8 mouse cellular contexts compared by ENCODE assay signal in the genomic region with DNA sequence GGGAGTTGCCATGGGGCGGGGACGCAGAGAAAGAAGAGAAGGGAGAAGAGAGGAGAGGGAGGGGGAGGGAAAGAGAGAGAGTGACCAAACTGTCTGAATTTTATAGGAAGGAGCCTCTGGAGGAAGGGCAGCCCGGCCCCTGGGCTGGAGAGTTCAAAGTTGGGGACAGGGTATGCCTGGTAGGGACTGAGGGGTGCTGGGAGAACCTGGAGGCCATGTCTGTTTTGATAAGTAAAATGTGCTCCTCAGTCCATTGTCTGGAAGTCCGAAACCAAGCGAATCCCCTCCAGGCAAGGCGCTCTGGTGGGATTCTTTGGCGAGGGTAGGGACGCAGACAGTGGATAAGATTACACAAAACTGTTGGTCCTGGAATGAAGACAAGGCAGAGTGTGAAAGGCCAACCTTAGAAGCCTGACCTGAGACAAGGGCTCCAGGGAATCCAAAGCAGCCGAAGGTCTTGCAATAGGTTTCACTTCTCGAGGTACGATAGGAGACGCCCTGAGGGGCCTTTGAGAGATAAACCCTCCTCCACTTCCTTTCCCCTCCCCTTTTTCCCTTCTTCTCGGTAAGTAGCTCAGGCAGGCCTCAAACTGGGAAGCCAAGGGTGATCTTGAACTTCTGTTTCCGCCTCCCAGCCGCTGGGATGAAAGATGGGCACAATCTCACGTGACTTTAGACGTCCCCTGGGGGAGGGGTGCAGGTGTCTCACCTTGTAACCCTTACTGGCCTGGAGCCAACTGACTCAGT. TPM values are rescaled to one million over a fixed set of nuclear protein-coding genes. Genes with fewer than 3 reads are reported as not detected.
DNase-seq lines count a peak whose midpoint lies in the region; ATAC-seq and TF ChIP-seq lines count a peak whose summit lies in the region.

No protein-coding gene starts in this region.

- 17% methylated on average over 17 of the region's 17 CpGs for WGBS in forebrain, embryonic 10.5 days
- WGBS in limb, embryonic 15.5 days: 22% methylated on average over 17 of the region's 17 CpGs
- 56% methylated on average over 17 of the region's 17 CpGs for WGBS in olfactory bulb, adult 2 months

- peak overlapping the region; percentile 80 for H3K27ac ChIP-seq in forebrain, embryonic 10.5 days
- no peak overlapping the region for H3K27ac ChIP-seq in limb, embryonic 15.5 days
- no peak overlapping the region for H3K27ac ChIP-seq in olfactory bulb, adult 2 months (ENCODE audit: insufficient read depth, low read depth, low read length)

- peak; percentile 61 for DNase-seq in testis, postnatal 10 days (ENCODE audit: low spot score)
- no peak for DNase-seq in testis, postnatal 14 days (ENCODE audit: low spot score)
- no peak for DNase-seq in forebrain, embryonic 10.5 days (ENCODE audit: extremely low spot score, low spot score)
- no peak for DNase-seq in frontal cortex, postnatal 14 days (ENCODE audit: low spot score in 2 of 2)
- DNase-seq in lung, adult 18-20 months: no peak

- H3K9me3 ChIP-seq in forebrain, embryonic 10.5 days: no peaks in the 10 kb centered on the region
- H3K9me3 ChIP-seq in limb, embryonic 15.5 days: no peaks in the 10 kb centered on the region

- TF ChIP-seq POLR2A in olfactory bulb, adult 2 months (IDR thresholded peaks at IDR 0.05; ENCODE audit: insufficient read depth, low read depth, low read length): no peak

- 0 out of 2 replicates have a peak, but pooled peaks have one; percentile 35 for ATAC-seq in limb, embryonic 15.5 days (ENCODE audit: insufficient number of reproducible peaks, low FRiP score, low TSS enrichment, low read depth)
- no peak for ATAC-seq in activated CD4-positive, CD25-positive, alpha-beta regulatory T cell, adult 4 months

- peak overlapping the region; percentile 36 for H3K4me3 ChIP-seq in forebrain, embryonic 10.5 days
- H3K4me3 ChIP-seq in limb, embryonic 15.5 days: no peak overlapping the region
- H3K4me3 ChIP-seq in olfactory bulb, adult 2 months (ENCODE audit: insufficient read depth, low read depth, low read length): no peak overlapping the region

- peak overlapping the region; percentile 30 for H3K4me2 ChIP-seq in limb, embryonic 15.5 days

- H3K4me1 ChIP-seq in forebrain, embryonic 10.5 days: peaks cover 24% of the 10 kb centered on the region
- H3K4me1 ChIP-seq in limb, embryonic 15.5 days: peaks cover 17% of the 10 kb centered on the region
- peaks cover 3% of the 10 kb centered on the region; the same call in 1 of the 2 replicates for H3K4me1 ChIP-seq in olfactory bulb, adult 2 months (ENCODE audit: control insufficient read depth, insufficient read depth, low read length)

- peaks cover 51% of the 10 kb centered on the region for H3K27me3 ChIP-seq in forebrain, embryonic 10.5 days (ENCODE audit: poor library complexity, severe bottlenecking)
- H3K27me3 ChIP-seq in limb, embryonic 15.5 days: peaks cover 1% of the 10 kb centered on the region; the same call in 1 of the 2 replicates

- H3K9ac ChIP-seq in limb, embryonic 15.5 days: no peak overlapping the region

- TF ChIP-seq CTCF in olfactory bulb, adult 2 months (IDR thresholded peaks at IDR 0.05; ENCODE audit: insufficient read depth, low read depth, low read length): peak; percentile 1; the same call in 1 of the 2 replicates

- H3K36me3 ChIP-seq in forebrain, embryonic 10.5 days (replicated peaks): no peaks in the 10 kb centered on the region
- H3K36me3 ChIP-seq in limb, embryonic 15.5 days: no peaks in the 10 kb centered on the region

RNA-seq across cellular contexts. Expression of a gene that starts 6.6 kb away (rescaled TPM):
- 2.5 and 3.1 TPM in 2 replicates for polyA plus RNA-seq in forebrain, embryonic 10.5 days (2016; fragmentation: Nextera tagmentation; extraction: Ambion mirVana)
- 21.7 and 24.8 TPM in 2 replicates for polyA plus RNA-seq in limb, embryonic 15.5 days (2015; fragmentation: Nextera tagmentation; extraction: Ambion mirVana)
- polyA plus RNA-seq in olfactory bulb, adult 2 months (2012; ENCODE audit: insufficient read depth, insufficient read length, low replicate concordance, missing spikeins): not detected in 2 replicates
- polyA plus RNA-seq in activated CD4-positive, CD25-positive, alpha-beta regulatory T cell, adult 4 months (2017; shearing (Covaris generic)): under 1 TPM; 0.15 to 0.29 TPM

RNA-seq across cellular contexts. Expression of a gene that starts 42.6 kb away (rescaled TPM):
- polyA plus RNA-seq in forebrain, embryonic 10.5 days (2016; fragmentation: Nextera tagmentation; extraction: Ambion mirVana): not detected in 2 replicates
- polyA plus RNA-seq in limb, embryonic 15.5 days (2015; fragmentation: Nextera tagmentation; extraction: Ambion mirVana): not detected in 2 replicates
- not detected in 2 replicates for polyA plus RNA-seq in olfactory bulb, adult 2 months (2012; ENCODE audit: insufficient read depth, insufficient read length, low replicate concordance, missing spikeins)
- polyA plus RNA-seq in activated CD4-positive, CD25-positive, alpha-beta regulatory T cell, adult 4 months (2017; shearing (Covaris generic)): not detected

RNA-seq across cellular contexts. Expression of a gene that starts 47.9 kb away (rescaled TPM):
- polyA plus RNA-seq in forebrain, embryonic 10.5 days (2016; fragmentation: Nextera tagmentation; extraction: Ambion mirVana): 11.7 and 14.3 TPM in 2 replicates
- 6.3 and 7.1 TPM in 2 replicates for polyA plus RNA-seq in limb, embryonic 15.5 days (2015; fragmentation: Nextera tagmentation; extraction: Ambion mirVana)
- not detected in 2 replicates for polyA plus RNA-seq in olfactory bulb, adult 2 months (2012; ENCODE audit: insufficient read depth, insufficient read length, low replicate concordance, missing spikeins)
- 1 to 10 TPM; 1.5 to 1.8 TPM for polyA plus RNA-seq in activated CD4-positive, CD25-positive, alpha-beta regulatory T cell, adult 4 months (2017; shearing (Covaris generic))

RNA-seq across cellular contexts. Expression of a gene that starts 50.7 kb away (rescaled TPM):
- polyA plus RNA-seq in forebrain, embryonic 10.5 days (2016; fragmentation: Nextera tagmentation; extraction: Ambion mirVana): 84.4 and 85.8 TPM in 2 replicates
- polyA plus RNA-seq in limb, embryonic 15.5 days (2015; fragmentation: Nextera tagmentation; extraction: Ambion mirVana): 48.8 and 50.3 TPM in 2 replicates
- not detected in 2 replicates for polyA plus RNA-seq in olfactory bulb, adult 2 months (2012; ENCODE audit: insufficient read depth, insufficient read length, low replicate concordance, missing spikeins)
- polyA plus RNA-seq in activated CD4-positive, CD25-positive, alpha-beta regulatory T cell, adult 4 months (2017; shearing (Covaris generic)): 10 to 100 TPM; 21.2 to 27.0 TPM
